Mouse (Mus musculus) MEL (cell line): ENCODE results near the gene C1ql4. TPM values are rescaled to one million over a fixed set of nuclear protein-coding genes. Genes with fewer than 3 reads are reported as not detected.

Source experiments
- DNase-seq: peaks from one replicate; pipeline ENCODE4 v3.0.0; 2011; ENCODE audit warnings: low read depth, low spot score
- H3K27ac ChIP-seq: 2 replicates; pipeline ENCODE4 v1.5.1; 2012; ENCODE audit warnings: low read depth, mild to moderate bottlenecking, control low read depth, low read length, moderate library complexity; ENCODE audit not compliant: control insufficient read depth
- H3K27me3 ChIP-seq, 2 experiments: fragments of 150-350 bp in 1 of 2; sonication (generic) in 1 of 2; 2 replicates each; pipeline ENCODE4 v1.6.1; 2012; ENCODE audit warnings: low read length in 2 of 2, mild to moderate bottlenecking in 2 of 2, improper control_type of control experiment in 1 of 2, moderate library complexity in 1 of 2; ENCODE audit not compliant: insufficient read depth in 2 of 2, control insufficient read depth in 1 of 2
- H3K36me3 ChIP-seq, 2 experiments: 2 replicates each; pipeline ENCODE4 v1.6.1; 2012 to 2014; ENCODE audit warnings: low read length in 2 of 2, improper control_type of control experiment in 1 of 2, inconsistent platforms in 1 of 2, mild to moderate bottlenecking in 1 of 2; ENCODE audit not compliant: insufficient read depth in 2 of 2, control insufficient read depth in 1 of 2
- H3K4me1 ChIP-seq, 2 experiments: fragments of 150-350 bp in 1 of 2; sonication (generic) in 1 of 2; 2 replicates each; pipeline ENCODE4 v1.6.1; 2012; ENCODE audit warnings: low read length in 2 of 2, improper control_type of control experiment in 1 of 2, mild to moderate bottlenecking in 1 of 2; ENCODE audit not compliant: insufficient read depth in 2 of 2, control insufficient read depth in 1 of 2
- H3K4me3 ChIP-seq, 2 experiments: fragments of 150-350 bp in 1 of 2; sonication (generic) in 1 of 2; 2 replicates each; pipeline ENCODE4 v1.5.1; 2012; ENCODE audit warnings: low read depth in 2 of 2, low read length in 2 of 2, mild to moderate bottlenecking in 2 of 2, moderate library complexity in 2 of 2, control low read depth in 1 of 2, improper control_type of control experiment in 1 of 2; ENCODE audit not compliant: control insufficient read depth in 1 of 2, insufficient read depth in 1 of 2
- H3K79me2 ChIP-seq: 2 replicates; pipeline ENCODE4 v1.6.1; 2012; ENCODE audit warnings: mild to moderate bottlenecking, low read length, moderate library complexity; ENCODE audit not compliant: control insufficient read depth, poor library complexity, insufficient read depth
- H3K9ac ChIP-seq: 2 replicates; pipeline ENCODE4 v1.6.1; 2012; ENCODE audit warnings: low read depth, mild to moderate bottlenecking, control low read depth, low read length, moderate library complexity; ENCODE audit not compliant: control insufficient read depth, poor library complexity, severe bottlenecking
- H3K9me3 ChIP-seq: fragments of 150-350 bp; sonication (generic); replicated peaks from 2 replicates; pipeline ENCODE4 v1.6.1; 2012; ENCODE audit warnings: mild to moderate bottlenecking, low read length, improper control_type of control experiment, moderate library complexity; ENCODE audit not compliant: insufficient read depth
- CHD2 ChIP-seq: IDR thresholded peaks from 2 replicates; pipeline ENCODE4 v1.6.1; 2011; ENCODE audit warnings: low read length, improper control_type of control experiment
- CTCF ChIP-seq, 3 experiments: IDR thresholded peaks in 2 of 3; conservative IDR thresholded peaks in 1 of 3; 2 replicates each; pipeline ENCODE4 v1.5.1; 2011 to 2012; ENCODE audit warnings: low read length in 3 of 3, low read depth in 2 of 3, mild to moderate bottlenecking in 2 of 3, improper control_type of control experiment in 1 of 3, inconsistent platforms in 1 of 3, mixed read lengths in 1 of 3, moderate library complexity in 1 of 3; ENCODE audit not compliant: control insufficient read depth in 1 of 3, insufficient read depth in 1 of 3, poor library complexity in 1 of 3, severe bottlenecking in 1 of 3
- EP300 ChIP-seq, 2 experiments: IDR thresholded peaks; 2 replicates each; pipeline ENCODE4 v1.6.1; 2011; ENCODE audit warnings: improper control_type of control experiment in 2 of 2, low read length in 2 of 2, low read depth in 1 of 2, mild to moderate bottlenecking in 1 of 2
- GATA1 ChIP-seq: IDR thresholded peaks from 2 replicates; pipeline ENCODE4 v1.6.1; 2011; ENCODE audit warnings: low read depth, low read length, improper control_type of control experiment
- JUND ChIP-seq: IDR thresholded peaks from 2 replicates; pipeline ENCODE4 v1.6.1; 2011; ENCODE audit warnings: low read depth, mild to moderate bottlenecking, improper control_type of control experiment, low read length
- KAT2A ChIP-seq: conservative IDR thresholded peaks from 2 replicates; pipeline ENCODE4 v1.6.1; 2012; ENCODE audit warnings: low read depth, low read length, improper control_type of control experiment, inconsistent platforms
- MAFK ChIP-seq: IDR thresholded peaks from 2 replicates; pipeline ENCODE4 v1.6.1; 2011; ENCODE audit warnings: low read depth, mild to moderate bottlenecking, low read length, improper control_type of control experiment, borderline replicate concordance
- MAZ ChIP-seq: IDR thresholded peaks from 2 replicates; pipeline ENCODE4 v1.6.1; 2012; ENCODE audit warnings: low read depth, mild to moderate bottlenecking, inconsistent platforms, low read length, improper control_type of control experiment
- MEF2A ChIP-seq: IDR thresholded peaks from 2 replicates; pipeline ENCODE4 v1.6.1; 2014; ENCODE audit warnings: low read depth, mild to moderate bottlenecking, inconsistent platforms, low read length, improper control_type of control experiment; ENCODE audit not compliant: poor library complexity, insufficient replicate concordance, severe bottlenecking; ENCODE audit errors: extremely low read depth
- MXI1 ChIP-seq: IDR thresholded peaks from 2 replicates; pipeline ENCODE4 v1.6.1; 2011; ENCODE audit warnings: mild to moderate bottlenecking, low read depth, low read length, improper control_type of control experiment
- MYB ChIP-seq: IDR thresholded peaks from 2 replicates; pipeline ENCODE4 v1.6.1; 2011; ENCODE audit warnings: mild to moderate bottlenecking, low read depth, low read length, improper control_type of control experiment
- MYC ChIP-seq: IDR thresholded peaks from 2 replicates; pipeline ENCODE4 v1.6.1; 2011; ENCODE audit warnings: low read depth, mild to moderate bottlenecking, low read length, improper control_type of control experiment, moderate library complexity
- POLR2A ChIP-seq, 2 experiments: IDR thresholded peaks; 2 replicates each; pipeline ENCODE4 v1.6.1; 2011 to 2012; ENCODE audit warnings: low read length in 2 of 2, mild to moderate bottlenecking in 2 of 2, control low read depth in 1 of 2, improper control_type of control experiment in 1 of 2, low read depth in 1 of 2, moderate library complexity in 1 of 2; ENCODE audit not compliant: control insufficient read depth in 1 of 2, insufficient read depth in 1 of 2, poor library complexity in 1 of 2
- POLR2AphosphoS5 ChIP-seq: IDR thresholded peaks from 2 replicates; pipeline ENCODE4 v1.6.1; 2012; ENCODE audit warnings: low read depth, borderline replicate concordance, mild to moderate bottlenecking, inconsistent platforms, low read length, moderate library complexity, mixed read lengths
- RCOR1 ChIP-seq: IDR thresholded peaks from 2 replicates; pipeline ENCODE4 v1.6.1; 2012; ENCODE audit warnings: low read depth, mild to moderate bottlenecking, inconsistent platforms, low read length, improper control_type of control experiment
- SIN3A ChIP-seq: IDR thresholded peaks from 2 replicates; pipeline ENCODE4 v1.6.1; 2012; ENCODE audit warnings: low read length, improper control_type of control experiment, inconsistent platforms
- SMC3 ChIP-seq: IDR thresholded peaks from 2 replicates; pipeline ENCODE4 v1.6.1; 2011; ENCODE audit warnings: low read depth, low read length, improper control_type of control experiment
- TBP ChIP-seq: IDR thresholded peaks from 2 replicates; pipeline ENCODE4 v1.8.0; 2011; ENCODE audit warnings: low read depth, low read length, improper control_type of control experiment
- TCF12 ChIP-seq: IDR thresholded peaks from 2 replicates; pipeline ENCODE4 v1.6.1; 2014; ENCODE audit warnings: low read depth, mild to moderate bottlenecking, inconsistent platforms, low read length, improper control_type of control experiment, moderate library complexity
- UBTF ChIP-seq: IDR thresholded peaks from 2 replicates; pipeline ENCODE4 v1.6.1; 2012; ENCODE audit warnings: low read depth, mild to moderate bottlenecking, inconsistent platforms, low read length, improper control_type of control experiment, moderate library complexity, borderline replicate concordance; ENCODE audit not compliant: insufficient read depth
- USF2 ChIP-seq, 2 experiments: IDR thresholded peaks; 2 replicates each; pipeline ENCODE4 v1.6.1; 2011 to 2012; ENCODE audit warnings: improper control_type of control experiment in 2 of 2, low read length in 2 of 2, borderline replicate concordance in 1 of 2, inconsistent platforms in 1 of 2, low read depth in 1 of 2, mild to moderate bottlenecking in 1 of 2; ENCODE audit not compliant: insufficient read depth in 1 of 2
- ZC3H11A ChIP-seq: IDR thresholded peaks from 2 replicates; pipeline ENCODE4 v1.6.1; 2012; ENCODE audit warnings: low read depth, mild to moderate bottlenecking, inconsistent platforms, low read length, improper control_type of control experiment
- ZKSCAN1 ChIP-seq: IDR thresholded peaks from 2 replicates; pipeline ENCODE4 v1.6.1; 2012; ENCODE audit warnings: low read depth, mild to moderate bottlenecking, inconsistent platforms, low read length, improper control_type of control experiment, moderate library complexity
- ZNF384 ChIP-seq: IDR thresholded peaks from 2 replicates; pipeline ENCODE4 v1.6.1; 2012; ENCODE audit warnings: low read depth, mild to moderate bottlenecking, inconsistent platforms, low read length, improper control_type of control experiment
- polyA plus RNA-seq, 2 experiments: library from polyadenylated mRNA; stranded (reverse) in 1 of 2; unstranded in 1 of 2; fragments of >175 nt in 1 of 2; fragments of >200 nt in 1 of 2; gene quantifications; 2 replicates each; pipeline versions ENCODE4 v1.2.1 to v1.2.4; 2012; ENCODE audit warnings: low replicate concordance in 2 of 2, low read depth in 1 of 2; ENCODE audit not compliant: insufficient read length in 2 of 2, insufficient read depth in 1 of 2, missing spikeins in 1 of 2
- total RNA-seq: library from RNA; depleted of rRNA; stranded (reverse); fragments of 300-350 nt; gene quantifications from 2 replicates; pipeline ENCODE4 v1.2.3, GENCODE M21; 2012

The C1ql4 gene
- total and polyA plus RNA-seq, 3 experiments = 0.08 to 0.15 TPM; not detected in 1

- Histone ChIP-seq H3K27me3 (no peaks in the 10 kb centered on the region), H3K4me1 (peaks cover 0 to 13% of the 10 kb centered on the region in 2 experiments; a peak in 2 of 4 replicates), H3K9ac (no peak overlapping the region), H3K36me3 (peaks cover 0 to 11% of the 10 kb centered on the region in 2 experiments; a peak in 2 of 4 replicates), H3K79me2 (peaks cover 1% of the 10 kb centered on the region; the same call in 1 of the 2 replicates)
- TF ChIP-seq POLR2AphosphoS5 (no peak), JUND (no peak), KAT2A (no peak), USF2 (IDR thresholded peaks at IDR 0.05; ENCODE audit: borderline replicate concordance in 1 of 2, insufficient read depth in 1 of 2, low read depth in 1 of 2, low read length in 2 of 2) (no peak), SIN3A (no peak), ZNF384 (no peak), TCF12 (no peak), SMC3 (no peak), GATA1 (no peak), CTCF (IDR thresholded peaks at IDR 0.05 in 2 of 3, conservative IDR thresholded peaks at IDR 0.05 in 1 of 3; ENCODE audit: control insufficient read depth in 1 of 3, insufficient read depth in 1 of 3, low read depth in 2 of 3, low read length in 3 of 3, poor library complexity in 1 of 3, severe bottlenecking in 1 of 3) (no peak), TBP (no peak), MAFK (no peak), MXI1 (no peak)
- TF ChIP-seq, all 39 proteins: peak for 0
- Histone ChIP-seq H3K27ac (no peak overlapping the region), H3K4me3 (no peak overlapping the region), H3K9me3 (no peaks in the 10 kb centered on the region)
- no peak for DNase-seq
Measured at GRCm38 (mm10) chr15:99094631-99095270, 7.1 kb upstream of the C1ql4 start.

- Histone ChIP-seq H3K36me3 (peaks cover 0 to 7% of the 10 kb centered on the region in 2 experiments; a peak in 2 of 4 replicates), H3K9me3 (no peaks in the 10 kb centered on the region), H3K27ac (peak overlapping the region; percentile 40), H3K79me2 (peaks cover 1% of the 10 kb centered on the region; the same call in 1 of the 2 replicates), H3K9ac (peak overlapping the region; percentile 79), H3K4me3 (peak overlapping the region; percentile 83 to 98), H3K27me3 (no peaks in the 10 kb centered on the region), H3K4me1 (peaks cover 0 to 8% of the 10 kb centered on the region in 2 experiments; a peak in 2 of 4 replicates)
- DNase-seq = peak; percentile 83
- TF ChIP-seq JUND (no peak), CHD2 (no peak), MYB (no peak), UBTF (no peak), SMC3 (0 out of 2 replicates have a peak, but pooled peaks have one; percentile 24), EP300 (IDR thresholded peaks at IDR 0.05; ENCODE audit: low read depth in 1 of 2, low read length in 2 of 2) (no peak), ZKSCAN1 (peak; percentile 64; the same call in 1 of the 2 replicates), MYC (no peak), POLR2AphosphoS5 (no peak), GATA1 (no peak), MAFK (no peak), MAZ (no peak), SIN3A (peak; percentile 4; the same call in 1 of the 2 replicates), KAT2A (no peak), RCOR1 (no peak), CTCF (IDR thresholded peaks at IDR 0.05 in 2 of 3, conservative IDR thresholded peaks at IDR 0.05 in 1 of 3; ENCODE audit: control insufficient read depth in 1 of 3, insufficient read depth in 1 of 3, low read depth in 2 of 3, low read length in 3 of 3, poor library complexity in 1 of 3, severe bottlenecking in 1 of 3) (peak; percentile 57 to 72 (median 62); a peak in 5 of 6 replicates), MXI1 (0 out of 2 replicates have a peak, but pooled peaks have one; percentile 14), ZNF384 (peak; percentile 96), POLR2A (IDR thresholded peaks at IDR 0.05; ENCODE audit: control insufficient read depth in 1 of 2, insufficient read depth in 1 of 2, low read depth in 1 of 2, low read length in 2 of 2, poor library complexity in 1 of 2) (peak in 1 of 2 experiments; percentile 27; a peak in 2 of 4 replicates), MEF2A (no peak), ZC3H11A (no peak)
Measured at GRCm38 (mm10) chr15:99093291-99094258, 6.0 kb upstream of the C1ql4 start.
